Mouse (Mus musculus) embryonic fibroblast, embryonic 13.5 days (primary cell): ENCODE data around the gene Lipt1. TPM values are rescaled to one million over a fixed set of nuclear protein-coding genes. Genes with fewer than 3 reads are reported as not detected.

Experiments used
- H3K27ac ChIP-seq: 2 replicates; pipeline ENCODE4 v1.5.1; 2012; ENCODE audit warnings: low read length, control low read depth, inconsistent platforms; ENCODE audit not compliant: insufficient read depth
- H3K4me1 ChIP-seq: 2 replicates; pipeline ENCODE4 v1.6.1; 2011; ENCODE audit warnings: low read length; ENCODE audit not compliant: control insufficient read depth, insufficient read depth
- H3K4me3 ChIP-seq: 2 replicates; pipeline ENCODE4 v1.5.1; 2011; ENCODE audit warnings: mild to moderate bottlenecking, control low read depth, low read length; ENCODE audit not compliant: insufficient read depth
- CTCF ChIP-seq: IDR thresholded peaks from 2 replicates; pipeline ENCODE4 v1.5.1; 2011; ENCODE audit warnings: mild to moderate bottlenecking, control low read depth, low read length, moderate library complexity, borderline replicate concordance; ENCODE audit not compliant: insufficient read depth
- POLR2A ChIP-seq: IDR thresholded peaks from 2 replicates; pipeline ENCODE4 v1.6.1; 2011; ENCODE audit warnings: low read depth, mild to moderate bottlenecking, control low read depth, low read length, moderate library complexity
- polyA plus RNA-seq: library from polyadenylated mRNA; stranded (reverse); fragments of >200 nt; gene quantifications from 2 replicates; pipeline ENCODE4 v1.2.4, GENCODE M21; 2011; ENCODE audit warnings: low read depth; ENCODE audit not compliant: missing spikeins, insufficient read length

Lipt1 gene
- 5.6 and 6.9 TPM in 2 replicates for polyA plus RNA-seq

DNA sequence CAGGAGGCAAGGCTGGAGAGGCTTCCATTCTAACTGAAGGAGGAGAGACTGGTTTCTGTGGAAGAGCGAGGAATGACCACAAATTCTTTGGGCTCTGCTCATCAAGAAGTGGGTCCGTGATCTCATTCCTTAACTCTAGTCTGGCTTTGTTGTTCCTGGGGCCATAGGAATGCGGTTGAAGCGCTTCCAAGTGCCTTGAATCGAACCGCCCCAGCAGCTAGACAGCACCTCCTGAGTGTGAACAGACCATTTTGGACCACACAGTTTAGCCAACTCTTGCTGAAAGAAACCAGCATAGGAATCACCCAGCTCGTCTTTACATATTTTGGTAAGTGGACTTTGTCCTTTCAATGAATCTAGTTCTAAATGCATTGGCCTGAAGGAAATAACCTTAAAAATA is at the start of gene Lipt1:
Gene Lipt1, plus strand, starts transcription at position 35 of the 400 bp plus-strand sequence.
- Histone ChIP-seq H3K27ac (peak within 1 kb of the TSS; percentile 95), H3K4me3 (peak within 1 kb of the TSS; percentile 83), H3K4me1 (peaks cover 4% of the 10 kb centered on the region)
- no peak; the same call in 1 of the 2 replicates for TF ChIP-seq POLR2A
- TF ChIP-seq CTCF = no peak

DNA sequence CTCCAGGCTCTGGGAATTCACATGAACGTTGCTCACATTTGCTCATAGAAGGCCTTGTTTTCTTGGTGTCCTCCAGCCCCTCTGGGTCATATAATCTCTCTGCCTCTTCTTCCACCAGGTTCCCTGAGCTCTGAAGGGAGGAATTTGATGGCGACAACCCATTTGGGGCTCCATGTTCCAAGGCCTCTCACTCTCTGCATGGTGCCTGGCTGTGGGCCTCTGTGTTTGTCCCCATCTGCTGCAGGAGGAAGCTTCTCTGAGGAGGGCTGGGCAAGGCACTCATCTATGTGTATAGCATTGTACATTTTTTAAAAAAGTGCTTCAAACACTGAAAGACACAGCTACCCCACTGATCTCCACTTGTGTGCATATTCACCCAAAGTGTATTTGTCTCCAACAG is 39.9 kb upstream of the Lipt1 start:
- TF ChIP-seq CTCF (no peak), POLR2A (no peak)
- Histone ChIP-seq H3K4me1 (no peaks in the 10 kb centered on the region), H3K27ac (no peak overlapping the region), H3K4me3 (no peak overlapping the region)

DNA sequence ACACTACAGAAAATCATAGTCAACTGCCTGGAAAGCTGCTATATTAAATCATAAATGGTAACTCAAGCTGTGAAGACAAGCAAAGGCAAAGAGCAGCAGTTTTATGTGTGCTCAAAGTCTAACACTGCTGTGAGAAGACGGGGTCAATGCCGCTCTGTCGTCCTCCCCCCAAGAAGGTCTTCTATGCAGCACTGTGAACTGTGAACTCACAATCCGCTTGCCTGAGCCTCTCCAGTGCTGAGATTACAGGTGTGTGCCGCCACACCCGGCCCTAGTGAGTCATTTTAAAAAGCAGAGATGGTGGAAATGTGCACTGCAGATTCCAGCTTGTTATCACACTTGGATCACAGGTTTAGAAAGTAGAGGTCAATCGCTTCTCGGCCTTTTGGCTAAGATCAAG is 24.7 kb upstream of the Lipt1 start:
- Histone ChIP-seq H3K4me1 (no peaks in the 10 kb centered on the region), H3K27ac (no peak overlapping the region), H3K4me3 (no peak overlapping the region)
- no peak for TF ChIP-seq POLR2A
- TF ChIP-seq CTCF = no peak

DNA sequence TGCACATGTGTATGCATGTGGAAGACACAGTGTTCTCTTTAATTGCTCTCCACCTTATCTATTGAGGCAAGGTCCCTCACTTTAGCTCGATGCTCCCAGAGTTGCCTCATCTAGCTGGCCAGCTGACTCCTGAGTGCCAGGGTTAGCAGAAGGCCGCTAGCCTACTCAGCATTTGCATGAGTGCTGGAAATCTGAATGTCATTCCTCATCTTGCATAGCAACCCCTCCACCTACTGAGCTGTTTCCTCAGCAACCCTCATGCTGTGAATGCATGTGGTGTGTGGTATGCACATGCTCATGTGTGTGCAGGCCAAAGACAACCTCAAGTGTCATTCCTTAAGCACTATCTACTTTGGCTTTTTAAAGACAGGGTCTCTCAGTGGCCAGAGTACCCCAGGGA is 20.8 kb upstream of the Lipt1 start:
- TF ChIP-seq CTCF = no peak
- TF ChIP-seq POLR2A = no peak
- Histone ChIP-seq H3K4me3 (no peak overlapping the region), H3K4me1 (no peaks in the 10 kb centered on the region), H3K27ac (no peak overlapping the region)

DNA sequence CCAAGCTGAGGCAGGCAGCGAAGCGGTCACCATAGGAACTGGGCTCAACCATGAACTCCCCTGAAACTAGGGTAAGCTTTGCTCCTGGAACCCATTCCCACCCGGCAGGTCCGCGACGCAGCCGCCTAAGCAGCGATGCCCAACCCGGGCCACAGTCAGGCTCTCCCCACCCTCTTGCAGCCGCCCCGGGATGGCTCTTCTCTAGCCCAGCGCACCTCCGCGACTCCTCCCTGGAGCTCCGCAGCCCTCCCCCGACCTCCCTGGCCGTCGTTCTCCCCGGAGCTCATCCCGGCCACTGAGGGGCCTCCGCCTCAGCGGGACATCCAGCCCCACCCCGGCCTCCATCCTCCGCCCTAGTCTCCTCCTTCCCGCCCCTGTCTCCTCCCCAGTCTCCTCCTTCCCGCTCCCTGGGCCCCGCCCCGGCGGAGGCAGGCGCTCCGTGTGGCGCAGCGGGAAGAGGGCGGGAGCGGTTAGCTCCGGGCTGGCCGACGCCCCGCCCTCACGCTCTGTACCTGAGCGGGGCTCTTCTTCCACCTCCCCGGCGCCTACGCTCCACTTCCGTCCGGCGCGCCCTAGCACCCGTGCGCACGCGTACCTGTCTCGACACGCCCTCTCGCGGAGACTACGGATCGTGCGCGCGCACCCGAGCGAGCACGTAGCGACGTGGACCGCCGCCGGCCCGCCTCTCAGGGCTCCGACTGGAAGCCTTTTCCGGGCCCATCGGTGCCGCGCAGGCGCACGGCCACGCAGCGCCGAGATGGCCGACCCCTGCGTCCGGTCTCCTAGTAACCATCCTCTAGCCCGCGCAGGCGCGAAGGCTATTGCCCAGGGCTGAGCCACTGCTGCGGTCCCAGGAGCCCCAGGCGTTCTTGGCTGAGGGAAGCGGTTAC is 6.8 kb upstream of the Lipt1 start:
- H3K4me3 ChIP-seq = peak overlapping the region; percentile 72
- TF ChIP-seq CTCF (no peak; the same call in 1 of the 2 replicates), POLR2A (peak; percentile 94)
- peak overlapping the region; percentile 82 for H3K27ac ChIP-seq
- 0 out of 2 replicates have a peak, but pooled peaks cover 2% of the 10 kb centered on the region for H3K4me1 ChIP-seq

DNA sequence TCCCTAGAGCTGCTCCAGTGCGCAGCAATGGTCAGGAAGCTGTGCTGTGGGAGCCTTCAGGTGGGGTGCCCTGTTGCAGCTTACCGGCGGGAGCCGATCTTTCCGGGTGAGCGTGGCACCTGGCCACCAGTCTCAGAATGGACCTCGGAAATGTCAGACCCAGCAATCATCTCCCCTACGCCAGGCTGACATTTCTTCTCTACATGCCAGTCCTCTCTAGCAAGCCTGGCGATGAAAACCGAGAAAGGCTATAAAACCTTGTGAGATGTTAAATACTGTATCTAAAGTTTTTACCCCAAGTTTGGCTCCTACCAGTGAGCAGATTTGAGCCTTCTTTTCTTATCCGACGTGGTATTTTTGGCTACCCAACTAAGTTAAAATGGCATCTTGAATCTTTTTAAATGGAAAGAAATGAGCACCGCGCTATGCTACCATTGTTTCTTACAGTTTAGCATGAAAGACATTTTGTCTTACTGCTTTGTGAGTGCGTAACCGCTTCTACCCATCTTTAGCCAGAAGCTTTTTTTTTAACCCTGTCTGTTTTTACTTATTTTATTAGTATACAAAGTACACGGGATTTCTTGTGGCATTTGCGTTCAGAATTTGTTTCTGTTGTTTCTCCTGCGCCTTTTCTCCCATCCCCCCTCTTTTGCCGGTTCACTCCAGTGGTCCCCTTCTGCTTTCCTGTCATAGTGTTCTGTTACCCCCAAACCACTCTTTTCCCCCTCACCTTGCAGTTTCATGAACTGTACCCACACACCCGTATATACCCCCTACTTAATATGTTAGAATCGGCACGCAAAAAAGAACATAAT is 5.9 kb upstream of the Lipt1 start:
- Histone ChIP-seq H3K4me3 (peak overlapping the region; percentile 72), H3K4me1 (0 out of 2 replicates have a peak, but pooled peaks cover 2% of the 10 kb centered on the region), H3K27ac (peak overlapping the region; percentile 82)
- peak; percentile 96 for TF ChIP-seq POLR2A
- no peak for TF ChIP-seq CTCF

DNA sequence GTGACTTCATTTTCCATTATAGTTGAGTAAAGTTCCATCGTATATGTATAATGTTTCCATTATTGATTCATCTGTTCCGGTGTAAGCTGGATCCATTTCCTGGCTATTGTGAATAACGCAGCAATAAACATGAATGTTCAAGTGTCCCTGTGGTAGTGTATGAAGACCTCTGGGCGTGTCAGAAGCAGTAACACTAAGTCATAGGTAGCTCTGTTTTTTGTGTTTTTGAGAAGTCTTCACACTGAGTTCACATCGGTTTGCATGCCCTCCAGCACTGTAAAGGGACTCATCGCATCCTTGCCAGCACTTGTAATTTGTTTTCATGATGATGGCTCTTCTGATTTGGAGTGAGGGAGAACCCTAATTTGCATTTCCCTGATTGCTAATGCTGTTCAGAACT is 5.3 kb upstream of the Lipt1 start, which contains the start of gene Tsga10:
Gene Tsga10, minus strand, starts transcription at position 144 of the 400 bp plus-strand sequence.
- H3K4me1 ChIP-seq = peaks cover 6% of the 10 kb centered on the region
- TF ChIP-seq POLR2A (no peak), CTCF (no peak)
- H3K27ac ChIP-seq = peak within 1 kb of the TSS; percentile 82
- H3K4me3 ChIP-seq = peak within 1 kb of the TSS; percentile 72

DNA sequence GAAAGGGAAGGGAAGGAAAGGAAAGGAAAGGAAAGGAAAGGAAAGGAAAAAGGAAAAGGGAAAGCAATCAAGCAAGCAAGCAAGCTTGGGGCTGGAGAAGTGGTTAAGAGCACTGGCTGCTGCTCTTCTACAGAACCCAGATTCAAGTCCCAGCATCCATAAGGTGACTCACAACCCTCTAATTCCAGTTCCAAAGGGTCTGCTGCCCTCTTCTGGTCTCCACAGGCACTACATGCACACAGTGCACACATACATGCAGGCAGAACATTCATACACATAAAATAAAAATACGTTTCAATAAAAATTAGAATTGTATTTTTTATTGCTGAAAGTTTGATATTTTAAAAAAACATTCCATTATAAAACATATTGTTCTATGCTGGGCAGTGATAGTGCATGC is 4.5 kb upstream of the Lipt1 start:
- no peak overlapping the region for H3K27ac ChIP-seq
- peaks cover 6% of the 10 kb centered on the region for H3K4me1 ChIP-seq
- H3K4me3 ChIP-seq = no peak overlapping the region
- TF ChIP-seq CTCF (peak; percentile 62; the same call in 1 of the 2 replicates), POLR2A (no peak)

DNA sequence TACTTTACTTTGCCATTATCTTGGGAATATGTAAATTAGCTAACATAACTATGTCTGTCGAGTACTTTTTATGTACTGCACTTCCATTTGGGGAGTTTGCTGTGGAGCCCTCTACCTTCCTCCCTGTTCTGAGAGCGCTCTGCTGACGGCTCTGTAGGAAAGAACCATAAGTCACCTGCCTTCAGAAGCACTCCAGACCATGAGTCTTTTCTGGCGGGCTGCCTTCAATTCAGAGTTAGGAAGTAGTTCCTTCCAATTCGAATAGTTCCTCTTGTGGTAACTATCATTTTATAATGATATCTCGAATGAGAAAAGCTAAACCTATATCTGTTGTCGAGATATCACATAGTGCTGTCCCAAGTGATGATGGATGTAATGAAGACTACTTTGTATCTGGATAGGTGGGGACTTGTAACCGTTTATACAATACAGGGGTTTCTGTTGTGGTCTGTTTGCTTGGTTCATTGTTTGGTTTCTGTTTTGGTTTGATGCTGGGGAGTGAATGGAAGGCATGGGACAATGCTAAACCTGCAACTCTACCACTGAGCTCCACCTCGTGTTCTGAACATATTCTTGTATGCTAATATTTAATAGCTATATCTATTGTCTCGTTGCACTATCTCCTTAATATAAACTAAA is 3.7 kb upstream of the Lipt1 start:
- TF ChIP-seq POLR2A = no peak
- no peak for TF ChIP-seq CTCF
- Histone ChIP-seq H3K4me1 (peaks cover 6% of the 10 kb centered on the region), H3K27ac (no peak overlapping the region), H3K4me3 (no peak overlapping the region)

DNA sequence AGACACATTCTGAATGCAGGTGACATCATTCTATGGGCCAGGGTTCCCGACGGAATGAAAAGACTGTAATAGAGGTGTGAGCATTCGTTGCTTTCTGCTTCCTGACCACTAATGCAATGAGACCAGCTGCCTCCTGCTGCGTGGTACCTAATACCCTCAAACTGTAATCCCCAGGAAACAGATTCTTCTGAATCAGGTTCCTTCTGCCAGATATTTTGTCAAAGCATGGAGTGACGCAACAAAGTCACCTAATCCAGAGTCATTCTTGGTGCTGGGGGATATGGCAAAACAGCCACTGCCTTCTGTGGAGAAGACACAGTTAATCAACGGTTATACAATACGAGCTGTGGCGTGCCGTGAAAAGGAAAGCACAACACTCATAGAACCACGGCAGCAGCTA is 2.9 kb upstream of the Lipt1 start:
- no peak overlapping the region for H3K27ac ChIP-seq
- peaks cover 6% of the 10 kb centered on the region for H3K4me1 ChIP-seq
- H3K4me3 ChIP-seq = no peak overlapping the region
- TF ChIP-seq POLR2A (no peak), CTCF (no peak)
